Comparison of ENCODE assay signal across 25 mouse cellular contexts in the genomic region with DNA sequence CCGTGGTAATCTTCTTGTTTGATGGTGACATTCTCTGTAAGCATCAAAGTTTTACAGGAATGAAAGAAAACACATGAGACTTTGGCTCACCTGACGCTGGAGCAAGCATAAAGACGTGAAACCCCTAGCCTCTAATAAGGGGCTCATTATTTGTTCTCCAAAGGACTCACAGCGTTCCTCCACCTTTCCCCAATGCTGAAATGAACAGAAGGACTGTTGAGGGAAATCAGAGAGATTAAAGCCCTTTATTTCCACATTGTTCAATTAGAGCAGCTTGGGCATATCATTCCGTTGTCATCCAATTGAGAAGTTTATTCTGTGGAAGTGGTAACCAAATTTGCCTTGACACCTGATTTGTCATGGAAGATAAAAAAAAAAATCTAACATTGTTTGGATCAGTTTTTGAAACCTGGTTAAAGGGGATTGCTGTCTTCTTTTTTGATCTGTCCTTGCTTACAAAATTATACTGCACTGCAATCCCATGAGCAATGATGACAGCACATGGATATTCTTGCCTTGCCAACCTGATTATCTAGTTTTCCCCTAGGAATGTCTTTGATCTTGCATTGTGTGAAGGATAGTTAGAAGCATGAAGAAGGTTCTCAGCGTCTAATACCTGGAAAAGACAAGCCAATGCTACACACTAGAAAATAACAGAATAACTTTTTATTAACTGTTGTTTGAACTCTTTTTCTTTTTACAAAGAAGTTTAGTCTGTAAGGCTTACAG.
"Had no signal": no experiment of that assay in that cellular context is flagged by ENCODE, and none has a peak within 500 bp of the region (broad histone marks: within the 10 kb centered on the region; RNA-seq: fewer than 3 reads in every experiment).

No protein-coding gene starts in this region.

- ATAC-seq: hindbrain, embryonic 16.5 days; inflammation-experienced regulatory T-cells, adult 6 months; intestine, embryonic 15.5 days; intestine, postnatal 0 days had no signal

- H3K4me1 ChIP-seq: heart, embryonic 10.5 days; heart, embryonic 12.5 days; hindbrain, embryonic 10.5 days; hindbrain, embryonic 12.5 days; intestine, embryonic 15.5 days; limb, embryonic 13.5 days; limb, embryonic 15.5 days had no signal

- H3K27me3 ChIP-seq: heart, embryonic 12.5 days; hindbrain, embryonic 12.5 days; intestine, embryonic 15.5 days; limb, embryonic 13.5 days; limb, embryonic 15.5 days had no signal

- H3K4me3 ChIP-seq: gastrocnemius, adult 2 months; heart, embryonic 10.5 days; heart, embryonic 12.5 days; hindbrain, embryonic 10.5 days; hindbrain, embryonic 12.5 days; intestine, embryonic 15.5 days; left cerebral cortex, adult 2 months; limb, embryonic 13.5 days; limb, embryonic 15.5 days had no signal

- H3K27ac ChIP-seq: gastrocnemius, adult 2 months; heart, embryonic 10.5 days; hindbrain, embryonic 10.5 days; hindbrain, embryonic 12.5 days; hindbrain, embryonic 14.5 days; intestine, embryonic 15.5 days; left cerebral cortex, adult 2 months; limb, embryonic 13.5 days; limb, embryonic 15.5 days had no signal

- H3K9ac ChIP-seq: heart, embryonic 12.5 days; hindbrain, embryonic 12.5 days; hindbrain, embryonic 14.5 days; intestine, embryonic 15.5 days; limb, embryonic 13.5 days; limb, embryonic 15.5 days had no signal

- H3K4me2 ChIP-seq: heart, embryonic 12.5 days; hindbrain, embryonic 12.5 days; hindbrain, embryonic 14.5 days; intestine, embryonic 15.5 days; limb, embryonic 13.5 days; limb, embryonic 15.5 days had no signal

- H3K36me3 ChIP-seq: heart, embryonic 10.5 days; heart, embryonic 12.5 days; hindbrain, embryonic 10.5 days; hindbrain, embryonic 12.5 days; intestine, embryonic 15.5 days; limb, embryonic 13.5 days; limb, embryonic 15.5 days had no signal

- DNase-seq: gastrocnemius, adult 2 months; gastrocnemius, postnatal 10 days; gastrocnemius, postnatal 25 days; heart, adult 18-20 months; heart, postnatal 10 days; heart, postnatal 4 days; kidney, adult 18-20 months; kidney, adult 8-10 months; kidney, postnatal 10 days; kidney, postnatal 36 days; layer of hippocampus, adult 9-11 months; layer of hippocampus, postnatal 36 days; left cerebral cortex, postnatal 4 days had no signal

- H3K9me3 ChIP-seq: heart, embryonic 10.5 days; heart, embryonic 12.5 days; hindbrain, embryonic 10.5 days; hindbrain, embryonic 12.5 days; intestine, embryonic 15.5 days; limb, embryonic 13.5 days; limb, embryonic 15.5 days had no signal
